Mouse (Mus musculus): ENCODE results near the gene Pik3r3. TPM values are rescaled to one million over a fixed set of nuclear protein-coding genes. Genes with fewer than 3 reads are reported as not detected.
A peak's percentile ranks its signal among the peaks of the same experiment; 100 is the strongest.

Gene Pik3r3
- polyA plus RNA-seq, 1 experiment from 2014 or later = 1.1 TPM

GRCm38 (mm10) chr4:116304551-116304950 lies 83.1 kb downstream of the Pik3r3 start:
- Histone ChIP-seq H3K4me2 (no peak overlapping the region), H3K27ac (no peak overlapping the region), H3K4me3 (replicated peaks) (no peak overlapping the region), H3K9ac (no peak overlapping the region), H3K36me3 (peaks cover 24% of the 10 kb centered on the region), H3K9me3 (replicated peaks) (no peaks in the 10 kb centered on the region), H3K27me3 (no peaks in the 10 kb centered on the region), H3K4me1 (replicated peaks) (no peaks in the 10 kb centered on the region)
- 25% methylated on average over 1 of the region's 1 CpGs for WGBS (ENCODE audit: insufficient replicate concordance)
- DNase-seq = no peak
- no peak for ATAC-seq (ENCODE audit: low read depth)

- H3K36me3 ChIP-seq = peaks cover 60% of the 10 kb centered on the region
- no peak overlapping the region for H3K9ac ChIP-seq
- H3K27me3 ChIP-seq = no peaks in the 10 kb centered on the region
- 82% methylated on average over 4 of the region's 4 CpGs for WGBS (ENCODE audit: insufficient replicate concordance)
- H3K4me2 ChIP-seq = no peak overlapping the region
- no peaks in the 10 kb centered on the region for H3K4me1 ChIP-seq (replicated peaks)
- no peak for DNase-seq
- no peaks in the 10 kb centered on the region for H3K9me3 ChIP-seq (replicated peaks)
- ATAC-seq (ENCODE audit: low read depth) = no peak
- H3K4me3 ChIP-seq (replicated peaks) = no peak overlapping the region
- no peak overlapping the region for H3K27ac ChIP-seq
Observed at GRCm38 (mm10) chr4:116317575-116317974, 96.2 kb downstream of the Pik3r3 start.

GRCm38 (mm10) chr4:116322127-116322526 lies 100.7 kb downstream of the Pik3r3 start:
- H3K4me2 ChIP-seq = no peak overlapping the region
- DNase-seq = no peak
- no peak for ATAC-seq (ENCODE audit: low read depth)
- H3K27me3 ChIP-seq = no peaks in the 10 kb centered on the region
- no peaks in the 10 kb centered on the region for H3K4me1 ChIP-seq (replicated peaks)
- H3K9me3 ChIP-seq (replicated peaks) = no peaks in the 10 kb centered on the region
- no peak overlapping the region for H3K27ac ChIP-seq
- WGBS (ENCODE audit: insufficient replicate concordance) = 81% methylated on average over 6 of the region's 6 CpGs
- no peak overlapping the region for H3K4me3 ChIP-seq (replicated peaks)
- H3K9ac ChIP-seq = no peak overlapping the region
- peaks cover 35% of the 10 kb centered on the region for H3K36me3 ChIP-seq

- Histone ChIP-seq H3K4me2 (no peak overlapping the region), H3K4me1 (replicated peaks) (no peaks in the 10 kb centered on the region), H3K27ac (no peak overlapping the region), H3K36me3 (peaks cover 19% of the 10 kb centered on the region), H3K9ac (no peak overlapping the region), H3K27me3 (no peaks in the 10 kb centered on the region), H3K9me3 (replicated peaks) (no peaks in the 10 kb centered on the region), H3K4me3 (replicated peaks) (no peak overlapping the region)
- ATAC-seq (ENCODE audit: low read depth) (no peak), DNase-seq (no peak)
- 86% methylated on average over 3 of the region's 3 CpGs for WGBS (ENCODE audit: insufficient replicate concordance)
Observed at GRCm38 (mm10) chr4:116329256-116329655, 107.8 kb downstream of the Pik3r3 start.

GRCm38 (mm10) chr4:116336294-116336693 lies 114.9 kb downstream of the Pik3r3 start:
- no peak for ATAC-seq (ENCODE audit: low read depth)
- no peak overlapping the region for H3K4me2 ChIP-seq
- no peak overlapping the region for H3K4me3 ChIP-seq (replicated peaks)
- H3K9me3 ChIP-seq (replicated peaks) = no peaks in the 10 kb centered on the region
- no peaks in the 10 kb centered on the region for H3K27me3 ChIP-seq
- no peak for DNase-seq
- H3K27ac ChIP-seq = no peak overlapping the region
- H3K9ac ChIP-seq = no peak overlapping the region
- H3K36me3 ChIP-seq = no peaks in the 10 kb centered on the region
- no peaks in the 10 kb centered on the region for H3K4me1 ChIP-seq (replicated peaks)
- 75% methylated on average over 1 of the region's 1 CpGs for WGBS (ENCODE audit: insufficient replicate concordance)

- H3K9ac ChIP-seq = no peak overlapping the region
- H3K4me1 ChIP-seq (replicated peaks) = no peaks in the 10 kb centered on the region
- DNase-seq (peak; percentile 4), ATAC-seq (ENCODE audit: low read depth) (no peak)
- no peak overlapping the region for H3K27ac ChIP-seq
- H3K4me2 ChIP-seq = no peak overlapping the region
- H3K9me3 ChIP-seq (replicated peaks) = no peaks in the 10 kb centered on the region
- H3K27me3 ChIP-seq = no peaks in the 10 kb centered on the region
- H3K36me3 ChIP-seq = no peaks in the 10 kb centered on the region
- no peak overlapping the region for H3K4me3 ChIP-seq (replicated peaks)
Observed at GRCm38 (mm10) chr4:116342119-116342518, 120.7 kb downstream of the Pik3r3 start.

- H3K4me2 ChIP-seq = no peak overlapping the region
- H3K4me1 ChIP-seq (replicated peaks) = no peaks in the 10 kb centered on the region
- no peak overlapping the region for H3K27ac ChIP-seq
- DNase-seq (no peak), ATAC-seq (ENCODE audit: low read depth) (no peak)
- H3K9me3 ChIP-seq (replicated peaks) = no peaks in the 10 kb centered on the region
- no peak overlapping the region for H3K4me3 ChIP-seq (replicated peaks)
- H3K36me3 ChIP-seq = no peaks in the 10 kb centered on the region
- 83% methylated on average over 3 of the region's 3 CpGs for WGBS (ENCODE audit: insufficient replicate concordance)
- no peaks in the 10 kb centered on the region for H3K27me3 ChIP-seq
- no peak overlapping the region for H3K9ac ChIP-seq
Observed at GRCm38 (mm10) chr4:116352496-116352895, 131.1 kb downstream of the Pik3r3 start.

Other genes starting within 250 kb of the Pik3r3 start
- gene Faah, start 203.7 kb upstream of the Pik3r3 start, polyA plus RNA-seq (2015; fragmentation: Nextera tagmentation; extraction: Ambion mirVana) = 4.9 and 5.1 TPM in 2 replicates
- 9.4 and 11.2 TPM in 2 replicates for gene Nsun4, start 167.7 kb upstream of the Pik3r3 start, polyA plus RNA-seq (2015; fragmentation: Nextera tagmentation; extraction: Ambion mirVana)
- 366 and 368 TPM in 2 replicates for gene Uqcrh, start 146.5 kb upstream of the Pik3r3 start, polyA plus RNA-seq (2015; fragmentation: Nextera tagmentation; extraction: Ambion mirVana)
- gene Lrrc41, start 146.3 kb upstream of the Pik3r3 start, polyA plus RNA-seq (2015; fragmentation: Nextera tagmentation; extraction: Ambion mirVana) = 28.5 and 32.5 TPM in 2 replicates
- 33.8 and 39.0 TPM in 2 replicates for gene Rad54l, start 97.9 kb upstream of the Pik3r3 start, polyA plus RNA-seq (2015; fragmentation: Nextera tagmentation; extraction: Ambion mirVana)
- gene Pomgnt1, start 97.8 kb upstream of the Pik3r3 start, polyA plus RNA-seq (2015; fragmentation: Nextera tagmentation; extraction: Ambion mirVana) = 13.3 and 14.4 TPM in 2 replicates
- 0.23 and 0.25 TPM in 2 replicates for gene Lurap1, start 70.3 kb upstream of the Pik3r3 start, polyA plus RNA-seq (2015; fragmentation: Nextera tagmentation; extraction: Ambion mirVana)
- gene Tspan1, start 54.0 kb upstream of the Pik3r3 start, polyA plus RNA-seq (2015; fragmentation: Nextera tagmentation; extraction: Ambion mirVana) = 0.09 TPM in 1 of 2 replicates, not detected in the other
- gene 1700042G07Rik, start 48.2 kb upstream of the Pik3r3 start, polyA plus RNA-seq (2015; fragmentation: Nextera tagmentation; extraction: Ambion mirVana) = not detected in 2 replicates
- gene Gm49337, start 48.2 kb upstream of the Pik3r3 start, polyA plus RNA-seq (2015; fragmentation: Nextera tagmentation; extraction: Ambion mirVana) = not detected in 2 replicates
- gene Mast2, start 242.6 kb downstream of the Pik3r3 start, polyA plus RNA-seq (2015; fragmentation: Nextera tagmentation; extraction: Ambion mirVana) = 4.7 and 5.7 TPM in 2 replicates

All from liver, embryonic 13.5 days (tissue).